Mouse (Mus musculus): Measurements from ENCODE around the gene Gm16440. TPM values are rescaled to one million over a fixed set of nuclear protein-coding genes. Genes with fewer than 3 reads are reported as not detected.

Gm16440 gene
- polyA plus RNA-seq (2017; shearing (Covaris generic)) = not detected

DNA sequence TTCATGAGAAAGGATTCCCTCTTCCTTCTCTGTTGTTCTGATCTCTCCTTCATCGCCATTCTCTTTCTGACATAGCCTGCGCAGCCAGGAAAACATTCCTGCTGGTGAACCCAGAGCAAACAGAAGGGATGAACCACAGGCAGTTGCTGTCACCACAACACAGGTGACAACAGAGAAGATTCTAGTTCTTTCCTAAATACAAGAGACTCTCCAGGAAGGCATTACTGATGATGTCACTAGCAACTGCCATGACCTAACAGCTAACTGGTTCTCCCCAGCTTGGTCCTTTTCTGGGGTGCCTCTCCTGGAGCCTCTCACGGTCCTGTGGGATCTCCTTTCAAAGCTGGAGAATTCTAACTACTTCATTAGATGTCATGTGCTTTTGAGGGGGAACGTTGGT lies at the start of gene Gm16440:
TSS of gene Gm16440 (minus strand) at position 101 of the 400 bp plus-strand sequence.

DNA sequence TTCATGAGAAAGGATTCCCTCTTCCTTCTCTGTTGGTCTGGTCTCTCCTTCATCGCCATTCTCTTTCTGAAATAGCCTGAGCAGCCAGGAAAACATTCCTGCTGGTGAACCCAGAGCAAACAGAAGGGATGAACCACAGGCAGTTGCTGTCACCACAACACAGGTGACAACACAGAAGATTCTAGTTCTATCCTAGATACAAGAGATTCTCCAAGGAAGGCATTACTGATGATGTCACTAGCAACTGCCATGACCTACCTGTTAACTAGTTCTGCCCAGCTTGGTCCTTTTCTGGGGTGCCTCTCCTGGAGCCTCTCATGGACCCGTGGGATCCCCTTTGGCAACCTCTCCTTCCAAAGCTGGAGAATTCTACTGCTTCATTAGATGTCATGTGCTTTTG lies 22.3 kb upstream of the Gm16440 start, which contains the start of gene Gm3591:
TSS of gene Gm3591 (minus strand) at position 101 of the 400 bp plus-strand sequence.

DNA sequence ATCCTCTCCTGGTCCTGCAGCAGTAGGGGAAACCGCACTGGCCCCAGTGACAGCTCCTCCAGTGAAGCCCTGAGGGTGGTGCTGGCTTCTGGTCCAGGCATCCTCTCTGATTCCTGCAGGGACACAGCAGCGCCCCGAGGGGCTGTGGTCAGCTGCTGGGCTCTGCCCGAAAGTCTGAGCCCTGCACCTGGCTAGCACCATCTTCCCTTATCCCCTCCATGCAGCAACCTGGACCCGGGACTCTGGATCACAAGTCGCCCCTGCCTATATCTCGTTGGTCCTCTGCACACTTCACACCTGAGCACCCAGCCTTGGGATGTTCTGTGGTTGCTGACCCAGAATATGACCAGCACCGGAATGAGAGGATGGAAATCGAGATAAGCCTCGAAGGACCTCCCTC lies 46.5 kb downstream of the Gm16440 start, which contains the start of gene Gm3618:
TSS of gene Gm3618 (minus strand) at position 101 of the 400 bp plus-strand sequence.

Other genes starting within 250 kb of the Gm16440 start
- gene Gm21560, start 171.0 kb downstream of the Gm16440 start, polyA plus RNA-seq (2017; shearing (Covaris generic)) = under 1 TPM in 1 of 2 experiments, not detected in 1; 0.11 TPM
- 1 to 10 TPM; 1.4 to 2.8 TPM for gene Gm3411, start 103.1 kb downstream of the Gm16440 start, polyA plus RNA-seq (2017; shearing (Covaris generic))
- gene Gm21103, start 85.5 kb downstream of the Gm16440 start, polyA plus RNA-seq (2017; shearing (Covaris generic)) = under 1 TPM in 1 of 2 experiments, not detected in 1; 0.34 TPM
- gene Gm3618, start 46.6 kb downstream of the Gm16440 start, polyA plus RNA-seq (2017; shearing (Covaris generic)) = not detected
- gene Gm3591, start 22.2 kb upstream of the Gm16440 start, polyA plus RNA-seq (2017; shearing (Covaris generic)) = 1 to 10 TPM in 1 of 2 experiments, under 1 TPM in 1; 0.24 to 1.6 TPM
- gene Gm3594, start 54.3 kb upstream of the Gm16440 start, polyA plus RNA-seq (2017; shearing (Covaris generic)) = not detected
- gene Gm8356, start 147.0 kb upstream of the Gm16440 start, polyA plus RNA-seq (2017; shearing (Covaris generic)) = under 1 TPM in 1 of 2 experiments, not detected in 1; 0.31 TPM
- gene Gm3629, start 200.3 kb upstream of the Gm16440 start, polyA plus RNA-seq (2017; shearing (Covaris generic)) = not detected
- gene Gm3460, start 232.1 kb upstream of the Gm16440 start, polyA plus RNA-seq (2017; shearing (Covaris generic)) = not detected